Mouse (Mus musculus) liver, postnatal 0 days (tissue): ENCODE results near the gene Zdhhc4.

Experiments
- CTCF ChIP-seq: sonication (generic); IDR thresholded peaks from 2 replicates; pipeline ENCODE4 v1.5.1; 2016; ENCODE audit warnings: antibody characterized with exemption, low read depth
- EP300 ChIP-seq: IDR thresholded peaks from 2 replicates; pipeline ENCODE4 v1.6.1; 2016; ENCODE audit warnings: antibody characterized with exemption, low read depth, mild to moderate bottlenecking

DNA sequence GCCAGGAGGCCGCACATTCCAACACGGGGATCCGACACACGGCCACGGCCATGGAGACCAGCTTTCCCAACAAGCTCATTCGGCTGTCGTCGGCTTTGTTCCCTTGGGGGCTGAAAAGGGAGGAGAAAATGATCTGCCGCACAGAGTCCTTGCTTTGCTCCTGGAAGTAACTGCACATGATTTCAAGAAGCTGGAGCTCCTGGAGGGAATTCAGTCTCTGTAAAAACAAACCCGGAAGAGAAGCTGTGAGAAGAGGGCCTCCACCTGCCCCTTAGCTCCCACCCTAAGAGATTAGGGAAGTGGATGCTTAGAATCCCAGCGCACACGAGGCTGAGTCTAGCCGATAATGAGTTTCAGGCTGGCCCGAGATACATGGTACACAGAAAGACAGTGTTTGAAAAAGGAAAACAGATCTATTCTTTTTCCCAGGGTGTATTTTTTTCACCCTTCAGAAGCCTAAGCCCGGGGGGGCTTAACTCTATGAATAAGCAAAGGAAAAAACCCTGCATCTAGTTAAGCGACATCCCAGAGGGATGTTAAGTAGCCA lies 14.8 kb downstream of the Zdhhc4 start:
- TF ChIP-seq CTCF (no peak), EP300 (no peak)
